Mouse (Mus musculus) neutrophil, adult 83 days (primary cell): ENCODE measurements around the gene Csnka2ip. TPM values are rescaled to one million over a fixed set of nuclear protein-coding genes. Genes with fewer than 3 reads are reported as not detected.

ENCODE experiments used
- total RNA-seq, 2 experiments: library from RNA; stranded (reverse); gene quantifications; one replicate each; pipeline ENCODE4 v1.2.4; 2023

The Csnka2ip gene
- not detected for total RNA-seq

GRCm38 (mm10) chr16:64602308-64602707 lies at the start of gene Csnka2ip:
Gene Csnka2ip (minus strand): TSS chr16:64602408.

Other genes starting within 250 kb of the Csnka2ip start
- gene 4930453N24Rik, start 168.8 kb upstream of the Csnka2ip start, total RNA-seq = 10 to 100 TPM; 10.8 to 12.5 TPM
- 10 to 100 TPM; 12.2 to 12.8 TPM for gene Zfp654, start 249.2 kb upstream of the Csnka2ip start, total RNA-seq
- gene Cggbp1, start 249.6 kb upstream of the Csnka2ip start, total RNA-seq = 100 to 1,000 TPM; 115 to 123 TPM